Mouse (Mus musculus): ENCODE measurements at regions not wholly inside any gene's neighbourhood (a gene's known extent, or its start where the extent isn't known, plus 50 kb on each side); places are given as distances from the start of the nearest gene placed in this dataset.

DNA sequence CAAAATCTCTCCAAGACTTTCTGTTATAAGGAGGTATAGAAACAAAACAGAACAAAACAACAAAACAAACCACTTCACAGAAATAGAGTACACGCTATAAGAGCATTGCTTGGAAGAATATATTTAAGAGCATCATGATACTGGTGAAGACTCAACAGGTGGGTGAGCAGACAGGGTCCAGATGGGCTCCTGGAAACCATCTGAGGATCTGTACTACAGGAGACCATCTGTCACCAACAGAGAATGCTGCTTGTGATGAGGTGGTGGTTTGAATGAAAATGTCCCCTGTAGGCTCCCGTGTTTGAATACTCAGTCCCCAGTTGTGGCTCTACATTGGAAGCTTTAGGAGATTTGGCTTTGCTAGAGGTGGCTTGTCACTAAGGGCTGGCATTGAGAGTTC is 785.1 kb upstream of the Intu start:
- H3K27ac ChIP-seq (ENCODE audit: low read length), result no peak overlapping the region
- no peaks in the 10 kb centered on the region for H3K4me1 ChIP-seq (ENCODE audit: control insufficient read depth, insufficient read depth, low read length)
- no peaks in the 10 kb centered on the region for H3K27me3 ChIP-seq (ENCODE audit: control insufficient read depth, insufficient read depth, low read length)
- H3K9ac ChIP-seq (replicated peaks; ENCODE audit: low read depth, low read length), result no peak overlapping the region
- no peaks in the 10 kb centered on the region for H3K36me3 ChIP-seq (ENCODE audit: control insufficient read depth, insufficient read depth, low read length)
- no peaks in the 10 kb centered on the region for H3K9me3 ChIP-seq (ENCODE audit: control insufficient read depth, low read depth, low read length)
- H3K4me2 ChIP-seq (replicated peaks; ENCODE audit: low read depth, low read length), result no peak overlapping the region
- no peak overlapping the region for H3K4me3 ChIP-seq (ENCODE audit: low read depth, low read length)
- ATAC-seq (ENCODE audit: insufficient number of reproducible peaks, insufficient read depth, low FRiP score, low read depth), result no peak
- 84% methylated on average over 2 of the region's 2 CpGs for WGBS

DNA sequence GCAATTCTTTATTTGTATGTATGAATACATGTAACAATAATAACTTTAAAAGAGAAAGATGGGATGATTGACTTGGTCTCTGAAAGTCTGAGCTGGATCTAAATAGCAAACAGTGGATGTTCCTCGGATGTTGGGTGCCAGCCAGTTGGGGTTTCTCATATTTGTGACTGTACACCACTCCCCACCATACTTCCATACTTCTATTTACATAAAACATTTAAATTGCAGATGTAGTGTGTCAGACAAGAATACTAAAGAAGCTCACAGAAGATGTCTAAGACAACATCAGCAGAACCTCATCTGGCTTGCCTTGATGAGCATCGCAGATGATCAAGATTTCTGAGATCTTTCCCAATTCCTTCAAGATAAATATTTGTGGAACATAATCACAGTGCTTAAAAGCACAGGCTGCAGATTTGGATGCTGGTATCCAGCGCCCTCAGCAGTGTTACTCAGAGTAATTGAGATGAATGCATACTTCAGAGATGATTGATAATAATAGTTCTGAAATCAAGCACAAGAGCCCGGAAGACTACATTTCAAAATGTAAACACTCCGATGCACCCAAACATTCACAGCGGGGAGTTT is 762.0 kb upstream of the Intu start:
- WGBS, result 44% methylated on average over 6 of the region's 6 CpGs
- Histone ChIP-seq H3K9ac (replicated peaks; ENCODE audit: low read depth, low read length) (no peak overlapping the region), H3K9me3 (ENCODE audit: control insufficient read depth, low read depth, low read length) (no peaks in the 10 kb centered on the region), H3K27ac (ENCODE audit: low read length) (peak overlapping the region; percentile 33; the same call in 1 of the 2 replicates), H3K4me3 (ENCODE audit: low read depth, low read length) (no peak overlapping the region), H3K36me3 (ENCODE audit: control insufficient read depth, insufficient read depth, low read length) (no peaks in the 10 kb centered on the region), H3K4me1 (ENCODE audit: control insufficient read depth, insufficient read depth, low read length) (no peaks in the 10 kb centered on the region), H3K27me3 (ENCODE audit: control insufficient read depth, insufficient read depth, low read length) (no peaks in the 10 kb centered on the region), H3K4me2 (replicated peaks; ENCODE audit: low read depth, low read length) (no peak overlapping the region)
- ATAC-seq (ENCODE audit: insufficient number of reproducible peaks, insufficient read depth, low FRiP score, low read depth), result no peak

DNA sequence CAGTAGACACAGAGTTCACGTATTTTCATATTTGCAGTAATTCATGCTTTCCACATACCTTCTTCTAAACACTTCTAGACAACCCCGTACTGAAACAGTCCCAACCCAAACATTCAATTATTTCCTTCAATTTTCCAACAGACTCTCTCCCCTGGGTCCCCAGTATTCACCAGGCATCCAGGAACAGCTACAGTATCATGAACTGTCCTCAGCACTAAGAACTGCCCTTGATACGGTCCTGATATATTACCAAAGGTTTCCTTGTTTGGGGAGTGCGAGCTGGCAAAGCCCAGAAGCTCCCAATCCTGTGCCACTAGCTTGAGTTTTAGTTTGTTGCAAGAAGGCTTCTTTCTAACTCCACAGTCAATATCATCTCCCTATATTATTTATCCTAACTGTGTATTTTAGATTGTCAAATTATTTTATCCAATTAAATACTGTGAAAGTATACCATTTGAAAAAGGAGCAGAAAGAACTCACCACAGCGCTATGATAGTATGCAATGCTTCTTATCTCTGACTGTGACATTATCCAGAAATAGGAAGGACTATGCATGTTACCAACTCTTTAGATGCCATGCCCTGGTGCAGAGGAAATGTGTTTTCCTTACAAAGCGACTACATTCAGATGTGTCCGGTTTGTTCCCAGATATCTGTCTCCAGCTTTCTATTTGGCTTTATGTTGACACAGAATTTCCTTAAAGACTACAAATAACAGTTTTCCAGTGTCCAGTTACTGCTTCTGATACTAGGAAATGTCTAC is 754.6 kb upstream of the Intu start:
- H3K4me1 ChIP-seq (ENCODE audit: control insufficient read depth, insufficient read depth, low read length), result peaks cover 6% of the 10 kb centered on the region; the same call in 1 of the 2 replicates
- WGBS, result 81% methylated on average over 7 of the region's 7 CpGs

DNA sequence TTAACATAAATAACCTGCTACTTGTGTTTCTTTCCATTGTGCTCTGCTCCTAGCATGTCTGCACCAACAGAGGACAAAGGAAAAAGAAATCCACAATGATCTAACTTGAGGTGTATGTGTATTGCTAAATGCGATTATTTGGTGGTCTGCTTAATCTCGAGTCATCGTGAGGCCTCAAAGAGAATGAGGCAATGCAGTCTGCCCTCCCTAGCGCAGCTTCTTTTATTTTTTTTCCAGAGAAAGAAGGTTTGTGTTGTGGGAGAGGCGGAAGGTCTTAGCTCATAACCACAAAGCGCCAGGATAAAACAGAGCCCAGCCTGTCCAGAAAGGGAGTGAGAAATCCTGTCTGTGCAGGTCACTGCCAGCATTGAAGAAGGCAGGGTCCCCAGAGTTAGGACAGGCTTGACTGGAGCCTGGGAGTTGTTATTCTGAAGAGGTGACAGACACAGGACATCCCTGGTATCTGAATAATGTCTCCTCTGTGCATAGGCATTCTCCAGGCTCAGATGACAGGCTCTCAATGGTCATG is 751.3 kb upstream of the Intu start:
- Histone ChIP-seq H3K36me3 (ENCODE audit: control insufficient read depth, insufficient read depth, low read length) (no peaks in the 10 kb centered on the region), H3K4me3 (ENCODE audit: low read depth, low read length) (no peak overlapping the region), H3K27me3 (ENCODE audit: control insufficient read depth, insufficient read depth, low read length) (no peaks in the 10 kb centered on the region), H3K4me2 (replicated peaks; ENCODE audit: low read depth, low read length) (no peak overlapping the region), H3K4me1 (ENCODE audit: control insufficient read depth, insufficient read depth, low read length) (peaks cover 6% of the 10 kb centered on the region; the same call in 1 of the 2 replicates), H3K9ac (replicated peaks; ENCODE audit: low read depth, low read length) (no peak overlapping the region), H3K9me3 (ENCODE audit: control insufficient read depth, low read depth, low read length) (no peaks in the 10 kb centered on the region), H3K27ac (ENCODE audit: low read length) (0 out of 2 replicates have a peak overlapping the region, but pooled peaks have one; percentile 44)
- 31% methylated on average over 6 of the region's 6 CpGs for WGBS
- no peak for ATAC-seq (ENCODE audit: insufficient number of reproducible peaks, insufficient read depth, low FRiP score, low read depth)

More for the DNA sequence above, 754.6 kb upstream of the Intu start:
- ATAC-seq (ENCODE audit: insufficient number of reproducible peaks, insufficient read depth, low FRiP score, low read depth), result no peak
- Histone ChIP-seq H3K27ac (ENCODE audit: low read length) (no peak overlapping the region), H3K27me3 (ENCODE audit: control insufficient read depth, insufficient read depth, low read length) (no peaks in the 10 kb centered on the region), H3K4me3 (ENCODE audit: low read depth, low read length) (no peak overlapping the region), H3K4me2 (replicated peaks; ENCODE audit: low read depth, low read length) (no peak overlapping the region), H3K9me3 (ENCODE audit: control insufficient read depth, low read depth, low read length) (no peaks in the 10 kb centered on the region), H3K9ac (replicated peaks; ENCODE audit: low read depth, low read length) (no peak overlapping the region), H3K36me3 (ENCODE audit: control insufficient read depth, insufficient read depth, low read length) (no peaks in the 10 kb centered on the region)

DNA sequence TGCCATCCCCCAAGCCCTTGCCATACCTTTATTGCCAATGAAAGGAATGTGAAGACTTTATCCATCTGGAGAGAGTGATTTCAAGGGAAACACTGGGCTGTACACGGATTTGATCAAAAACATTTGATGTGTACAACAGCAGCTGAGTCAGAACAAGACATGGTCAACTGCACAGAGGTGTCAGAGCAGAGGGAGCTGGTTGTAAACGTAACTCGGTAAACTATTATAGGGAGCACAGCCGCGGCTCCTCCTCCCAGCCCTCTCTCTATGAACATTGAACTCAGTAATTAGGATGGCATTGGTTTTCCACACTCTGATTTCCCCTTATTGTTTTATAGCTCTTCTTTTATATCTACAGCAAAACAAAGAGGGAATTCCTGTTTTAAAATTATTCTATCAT is 750.8 kb upstream of the Intu start:
- no peak for ATAC-seq (ENCODE audit: insufficient number of reproducible peaks, insufficient read depth, low FRiP score, low read depth)
- H3K4me2 ChIP-seq (replicated peaks; ENCODE audit: low read depth, low read length), result no peak overlapping the region
- H3K9me3 ChIP-seq (ENCODE audit: control insufficient read depth, low read depth, low read length), result no peaks in the 10 kb centered on the region
- no peak overlapping the region for H3K4me3 ChIP-seq (ENCODE audit: low read depth, low read length)
- no peak overlapping the region for H3K9ac ChIP-seq (replicated peaks; ENCODE audit: low read depth, low read length)
- H3K27me3 ChIP-seq (ENCODE audit: control insufficient read depth, insufficient read depth, low read length), result no peaks in the 10 kb centered on the region
- H3K36me3 ChIP-seq (ENCODE audit: control insufficient read depth, insufficient read depth, low read length), result no peaks in the 10 kb centered on the region
- 0 out of 2 replicates have a peak overlapping the region, but pooled peaks have one; percentile 44 for H3K27ac ChIP-seq (ENCODE audit: low read length)
- WGBS, result 62% methylated on average over 5 of the region's 5 CpGs
- peaks cover 6% of the 10 kb centered on the region; the same call in 1 of the 2 replicates for H3K4me1 ChIP-seq (ENCODE audit: control insufficient read depth, insufficient read depth, low read length)

DNA sequence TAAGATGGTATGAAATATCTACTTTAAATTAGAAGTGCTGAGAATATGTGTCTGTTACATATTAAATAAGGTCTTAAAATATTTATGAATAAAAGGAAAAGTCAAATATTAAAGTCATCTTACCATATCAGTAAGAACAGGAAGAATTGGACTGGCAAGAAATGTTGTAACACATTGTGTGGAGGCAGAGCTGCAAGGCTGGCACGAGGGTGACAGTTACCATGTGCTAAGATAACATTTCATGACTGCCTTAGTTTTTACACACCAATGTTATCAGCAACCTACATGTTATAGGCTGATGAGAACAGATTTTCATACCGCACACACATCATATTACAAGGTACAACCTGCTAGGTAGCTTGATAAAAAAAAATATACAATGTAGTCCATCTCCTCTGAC is 746.2 kb upstream of the Intu start:
- H3K4me2 ChIP-seq (replicated peaks; ENCODE audit: low read depth, low read length), result no peak overlapping the region
- no peaks in the 10 kb centered on the region for H3K27me3 ChIP-seq (ENCODE audit: control insufficient read depth, insufficient read depth, low read length)
- peaks cover 3% of the 10 kb centered on the region; the same call in 1 of the 2 replicates for H3K4me1 ChIP-seq (ENCODE audit: control insufficient read depth, insufficient read depth, low read length)
- 92% methylated on average over 2 of the region's 2 CpGs for WGBS
- H3K9me3 ChIP-seq (ENCODE audit: control insufficient read depth, low read depth, low read length), result no peaks in the 10 kb centered on the region
- H3K9ac ChIP-seq (replicated peaks; ENCODE audit: low read depth, low read length), result no peak overlapping the region
- no peak for ATAC-seq (ENCODE audit: insufficient number of reproducible peaks, insufficient read depth, low FRiP score, low read depth)
- H3K4me3 ChIP-seq (ENCODE audit: low read depth, low read length), result no peak overlapping the region
- H3K36me3 ChIP-seq (ENCODE audit: control insufficient read depth, insufficient read depth, low read length), result no peaks in the 10 kb centered on the region
- no peak overlapping the region for H3K27ac ChIP-seq (ENCODE audit: low read length)

DNA sequence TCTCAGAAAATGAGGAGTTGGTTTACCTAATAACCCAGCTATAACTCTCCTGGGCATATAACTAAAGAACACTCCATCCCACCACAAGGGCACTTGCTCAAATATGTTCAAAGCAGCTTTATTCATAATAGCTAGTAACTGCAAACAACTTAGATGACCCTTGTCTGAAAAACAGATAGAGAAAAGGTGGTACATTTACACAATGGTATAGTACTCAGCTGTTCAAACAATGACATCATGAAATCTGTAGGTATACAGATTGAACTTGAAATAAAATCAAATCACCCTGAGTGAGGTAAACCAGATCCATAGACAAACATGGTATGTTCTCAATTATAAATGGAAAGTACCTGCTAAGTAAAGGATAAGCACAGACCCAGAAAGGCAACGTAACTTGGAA is 721.5 kb upstream of the Intu start:
- Histone ChIP-seq H3K4me2 (replicated peaks; ENCODE audit: low read depth, low read length) (no peak overlapping the region), H3K4me1 (ENCODE audit: control insufficient read depth, insufficient read depth, low read length) (no peaks in the 10 kb centered on the region), H3K4me3 (ENCODE audit: low read depth, low read length) (no peak overlapping the region), H3K27me3 (ENCODE audit: control insufficient read depth, insufficient read depth, low read length) (no peaks in the 10 kb centered on the region), H3K9me3 (ENCODE audit: control insufficient read depth, low read depth, low read length) (no peaks in the 10 kb centered on the region), H3K9ac (replicated peaks; ENCODE audit: low read depth, low read length) (no peak overlapping the region), H3K27ac (ENCODE audit: low read length) (no peak overlapping the region), H3K36me3 (ENCODE audit: control insufficient read depth, insufficient read depth, low read length) (no peaks in the 10 kb centered on the region)
- no peak for ATAC-seq (ENCODE audit: insufficient number of reproducible peaks, insufficient read depth, low FRiP score, low read depth)
- 84% methylated on average over 1 of the region's 1 CpGs for WGBS

DNA sequence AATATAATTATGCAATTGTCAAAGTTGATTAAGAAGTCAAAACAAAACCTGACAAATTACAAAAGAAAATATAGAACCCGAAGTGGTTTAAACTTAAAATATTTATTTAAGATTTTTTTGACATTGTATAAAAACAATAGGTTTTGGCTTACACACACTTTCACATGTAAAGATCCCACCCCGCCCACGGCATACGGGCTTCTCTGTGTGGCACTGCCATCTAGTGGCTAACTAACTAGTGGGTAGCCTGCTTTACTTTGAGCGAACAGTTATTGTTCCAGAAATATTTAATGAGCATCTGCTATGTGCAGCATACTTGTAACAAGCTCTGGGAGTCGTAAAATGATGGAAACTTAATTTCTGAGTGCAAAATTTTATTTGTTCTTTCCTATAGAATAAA is 716.3 kb upstream of the Intu start:
- 22% methylated on average over 6 of the region's 6 CpGs for WGBS
- no peaks in the 10 kb centered on the region for H3K27me3 ChIP-seq (ENCODE audit: control insufficient read depth, insufficient read depth, low read length)
- H3K36me3 ChIP-seq (ENCODE audit: control insufficient read depth, insufficient read depth, low read length), result no peaks in the 10 kb centered on the region

More for the DNA sequence above, 716.3 kb upstream of the Intu start:
- Histone ChIP-seq H3K4me2 (replicated peaks; ENCODE audit: low read depth, low read length) (no peak overlapping the region), H3K9me3 (ENCODE audit: control insufficient read depth, low read depth, low read length) (no peaks in the 10 kb centered on the region), H3K4me1 (ENCODE audit: control insufficient read depth, insufficient read depth, low read length) (no peaks in the 10 kb centered on the region), H3K4me3 (ENCODE audit: low read depth, low read length) (no peak overlapping the region), H3K27ac (ENCODE audit: low read length) (no peak overlapping the region), H3K9ac (replicated peaks; ENCODE audit: low read depth, low read length) (no peak overlapping the region)
- ATAC-seq (ENCODE audit: insufficient number of reproducible peaks, insufficient read depth, low FRiP score, low read depth), result no peak
